In genomic region chr4:136942761-136943160, GRCm38 (mm10) we compare ENCODE assay signal across 9 mouse cellular contexts. TPM values are rescaled to one million over a fixed set of nuclear protein-coding genes. Genes with fewer than 3 reads are reported as not detected.
DNase-seq lines count a peak whose midpoint lies in the region; ATAC-seq and TF ChIP-seq lines count a peak whose summit lies in the region.
"Had no signal": no experiment of that assay in that cellular context is flagged by ENCODE, and none has a peak within 500 bp of the region (broad histone marks: within the 10 kb centered on the region; RNA-seq: fewer than 3 reads in every experiment).

No protein-coding gene starts in this region.

- WGBS in midbrain, embryonic 16.5 days, result 14% methylated on average over 18 of the region's 18 CpGs
- 25% methylated on average over 18 of the region's 18 CpGs for WGBS in forebrain, embryonic 16.5 days

- no peaks in the 10 kb centered on the region for H3K36me3 ChIP-seq in midbrain, embryonic 16.5 days (ENCODE audit: control insufficient read depth, insufficient read depth, low read length)
- no peaks in the 10 kb centered on the region for H3K36me3 ChIP-seq in forebrain, embryonic 16.5 days (ENCODE audit: control insufficient read depth, insufficient read depth)
- H3K36me3 ChIP-seq: G1E had no signal

- DNase-seq in kidney, postnatal 14 days, result peak; percentile 61
- DNase-seq in kidney, adult 11 months, result no peak
- peak; percentile 78 to 84 for DNase-seq in cerebellum, postnatal 14 days
- peak; percentile 13 to 32 for DNase-seq in heart, postnatal 36 days
- DNase-seq in layer of hippocampus, adult 2 months (ENCODE audit: low spot score in 2 of 2), result no peak
- DNase-seq in urinary bladder, postnatal 25 days (ENCODE audit: low spot score), result no peak

- intact Hi-C loops in heart, postnatal 36 days (cut with DNase I), result no loop called here

- H3K27me3 ChIP-seq in midbrain, embryonic 16.5 days (ENCODE audit: control insufficient read depth, insufficient read depth, low read depth, low read length), result no peaks in the 10 kb centered on the region; the same call in none of the 2 replicates
- 0 out of 2 replicates have a peak, but pooled peaks cover 2% of the 10 kb centered on the region for H3K27me3 ChIP-seq in forebrain, embryonic 16.5 days (replicated peaks; ENCODE audit: control insufficient read depth, insufficient read depth, low read length)

- H3K9ac ChIP-seq in midbrain, embryonic 16.5 days (ENCODE audit: low read depth, low read length), result peak overlapping the region; percentile 46; the same call in 1 of the 2 replicates
- H3K9ac ChIP-seq in forebrain, embryonic 16.5 days (replicated peaks; ENCODE audit: low read depth, low read length), result no peak overlapping the region

- TF ChIP-seq CTCF in layer of hippocampus, adult 2 months (conservative IDR thresholded peaks at IDR 0.05), result no peak

- H3K4me3 ChIP-seq in midbrain, embryonic 16.5 days (ENCODE audit: low read depth, low read length), result no peak overlapping the region
- H3K4me3 ChIP-seq in layer of hippocampus, adult 2 months, result no peak overlapping the region
- no peak overlapping the region for H3K4me3 ChIP-seq in forebrain, embryonic 16.5 days (replicated peaks; ENCODE audit: low read length)

- peak overlapping the region; percentile 30 for H3K4me2 ChIP-seq in midbrain, embryonic 16.5 days (ENCODE audit: low read length)
- no peak overlapping the region for H3K4me2 ChIP-seq in forebrain, embryonic 16.5 days (ENCODE audit: low read length)

- no peak for ATAC-seq in midbrain, embryonic 16.5 days
- ATAC-seq in forebrain, embryonic 16.5 days, result no peak

- peaks cover 16% of the 10 kb centered on the region for H3K4me1 ChIP-seq in midbrain, embryonic 16.5 days (ENCODE audit: control insufficient read depth, insufficient read depth, low read length)
- peaks cover 16% of the 10 kb centered on the region for H3K4me1 ChIP-seq in forebrain, embryonic 16.5 days (replicated peaks; ENCODE audit: control insufficient read depth, insufficient read depth, low read length)

- peak overlapping the region; percentile 61; the same call in 1 of the 2 replicates for H3K27ac ChIP-seq in midbrain, embryonic 16.5 days (ENCODE audit: low read length)
- H3K27ac ChIP-seq in layer of hippocampus, adult 2 months, result no peak overlapping the region
- H3K27ac ChIP-seq in forebrain, embryonic 16.5 days (ENCODE audit: low read length), result no peak overlapping the region

- no peaks in the 10 kb centered on the region for H3K9me3 ChIP-seq in midbrain, embryonic 16.5 days (replicated peaks; ENCODE audit: control insufficient read depth, low read length, poor library complexity, severe bottlenecking)
- no peaks in the 10 kb centered on the region for H3K9me3 ChIP-seq in forebrain, embryonic 16.5 days (ENCODE audit: control insufficient read depth, low read length)
- H3K9me3 ChIP-seq: G1E had no signal

RNA-seq across cellular contexts. Expression of gene Epha8, which starts 13.9 kb away (rescaled TPM):
- not detected for total RNA-seq in heart, postnatal 36 days (2021)
- 18.4 and 20.7 TPM in 2 replicates for polyA plus RNA-seq in midbrain, embryonic 16.5 days (2015; fragmentation: Nextera tagmentation; extraction: Ambion mirVana)
- total RNA-seq in layer of hippocampus, adult 2 months (2021), result 1 to 10 TPM; 1.4 to 2.7 TPM
- 3.7 and 6.7 TPM in 2 replicates for polyA plus RNA-seq in forebrain, embryonic 16.5 days (2015; fragmentation: Nextera tagmentation; extraction: Ambion mirVana)
- polyA plus RNA-seq: G1E had no signal

RNA-seq across cellular contexts. Expression of gene C1qa, which starts 44.2 kb away (rescaled TPM):
- total RNA-seq in heart, postnatal 36 days (2021), result 10 to 100 TPM; 41.8 to 69.2 TPM
- 22.9 and 26.3 TPM in 2 replicates for polyA plus RNA-seq in midbrain, embryonic 16.5 days (2015; fragmentation: Nextera tagmentation; extraction: Ambion mirVana)
- total RNA-seq in layer of hippocampus, adult 2 months (2021), result 10 to 100 TPM; 48.1 to 48.3 TPM
- polyA plus RNA-seq in forebrain, embryonic 16.5 days (2015; fragmentation: Nextera tagmentation; extraction: Ambion mirVana), result 16.8 and 24.6 TPM in 2 replicates
- polyA plus RNA-seq: G1E had no signal

RNA-seq across cellular contexts. Expression of gene C1qc, which starts 49.9 kb away (rescaled TPM):
- total RNA-seq in heart, postnatal 36 days (2021), result 10 to 100 TPM; 32.6 to 53.9 TPM
- polyA plus RNA-seq in midbrain, embryonic 16.5 days (2015; fragmentation: Nextera tagmentation; extraction: Ambion mirVana), result 13.9 and 20.8 TPM in 2 replicates
- 10 to 100 TPM; 40.0 to 41.8 TPM for total RNA-seq in layer of hippocampus, adult 2 months (2021)
- 13.9 and 17.6 TPM in 2 replicates for polyA plus RNA-seq in forebrain, embryonic 16.5 days (2015; fragmentation: Nextera tagmentation; extraction: Ambion mirVana)

RNA-seq across cellular contexts. Expression of gene C1qb, which starts 56.8 kb away (rescaled TPM):
- total RNA-seq in heart, postnatal 36 days (2021), result 10 to 100 TPM; 39.8 to 72.6 TPM
- 29.3 and 40.8 TPM in 2 replicates for polyA plus RNA-seq in midbrain, embryonic 16.5 days (2015; fragmentation: Nextera tagmentation; extraction: Ambion mirVana)
- total RNA-seq in layer of hippocampus, adult 2 months (2021), result 10 to 100 TPM; 51.1 to 52.0 TPM
- 24.1 and 32.0 TPM in 2 replicates for polyA plus RNA-seq in forebrain, embryonic 16.5 days (2015; fragmentation: Nextera tagmentation; extraction: Ambion mirVana)

Comparison
In these comparisons a context has a peak if more than half of its experiments do, and no peak if none do; other contexts are left out.
1. DNase-seq: peak in kidney, postnatal 14 days (single experiment), cerebellum, postnatal 14 days (2 of 2) and heart, postnatal 36 days (2 of 2); none in kidney, adult 11 months (single experiment), layer of hippocampus, adult 2 months (0 of 2) and urinary bladder, postnatal 25 days (single experiment).